Mouse (Mus musculus) G1E (cell line): ENCODE results near the gene Lhx6.

ENCODE experiments used
- CTCF ChIP-seq: IDR thresholded peaks from 2 replicates; pipeline ENCODE4 v1.5.1; 2012; ENCODE audit warnings: low read depth, low read length, inconsistent platforms, mixed read lengths
- GATA1 ChIP-seq: IDR thresholded peaks from 2 replicates; pipeline ENCODE4 v1.6.1; 2012; ENCODE audit warnings: borderline replicate concordance, low read length, inconsistent platforms, mixed read lengths
- TAL1 ChIP-seq: conservative IDR thresholded peaks from 2 replicates; pipeline ENCODE4 v1.6.1; 2012; ENCODE audit warnings: low read depth, low read length, inconsistent platforms, mixed read lengths

- TF ChIP-seq CTCF, result no peak
- no peak for TF ChIP-seq TAL1
- no peak for TF ChIP-seq GATA1
Measured at GRCm38 (mm10) chr2:36129051-36129450, 23.8 kb upstream of the Lhx6 start.
